Mouse (Mus musculus) myocyte (in vitro differentiated cells): ENCODE results near the gene Nab2.

Experiments used
- POLR2A ChIP-seq: IDR thresholded peaks from one replicate; pipeline ENCODE4 v1.6.1; 2011; ENCODE audit warnings: low read depth, mild to moderate bottlenecking, control low read depth, moderate library complexity; ENCODE audit not compliant: insufficient read length
- USF1 ChIP-seq: IDR thresholded peaks from one replicate; pipeline ENCODE4 v1.6.1; 2011; ENCODE audit warnings: low read depth, mild to moderate bottlenecking, control low read depth, moderate library complexity

DNA sequence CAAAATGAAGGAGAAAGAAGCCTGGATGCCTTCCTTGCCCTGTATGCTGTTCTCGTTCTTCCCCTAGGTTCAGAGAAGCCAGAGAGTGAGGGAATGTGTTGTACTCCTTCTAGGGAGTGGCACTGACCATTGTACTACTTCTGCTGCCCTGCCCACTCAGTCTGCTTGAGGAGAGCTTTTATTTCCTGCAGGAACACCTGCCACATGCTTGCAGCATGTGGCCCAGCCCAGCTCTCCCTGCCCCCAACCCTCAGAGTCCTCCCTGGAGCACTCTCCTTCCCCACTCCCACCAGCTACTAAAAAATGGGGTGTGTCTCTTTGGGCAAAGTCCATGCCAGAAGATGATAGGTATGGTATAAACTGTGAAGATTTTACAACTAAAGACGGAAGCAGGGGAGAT lies 35.9 kb upstream of the Nab2 start:
- no peak for TF ChIP-seq USF1
- no peak for TF ChIP-seq POLR2A
